13 mouse cellular contexts compared by ENCODE assay signal in the genomic region with DNA sequence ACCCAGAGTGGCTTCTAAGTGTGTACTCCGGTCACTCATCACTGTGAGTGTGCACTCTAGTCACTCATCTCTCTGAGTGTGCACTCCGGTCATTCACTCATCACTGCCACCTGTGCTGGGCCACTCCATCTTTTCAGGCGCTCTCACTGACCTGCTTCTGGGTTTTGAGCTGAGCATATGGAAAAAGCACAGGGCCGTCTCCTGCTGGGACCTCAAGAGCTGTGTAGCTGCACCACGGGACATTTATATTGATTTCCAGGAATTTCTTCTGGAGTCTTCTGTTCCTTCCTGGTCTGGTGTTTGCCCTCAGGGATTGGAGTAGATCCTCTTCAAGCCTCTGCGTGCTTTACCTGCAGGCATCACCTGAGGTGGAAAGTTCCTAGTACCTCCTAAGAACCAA.
DNase-seq lines count a peak whose midpoint lies in the region.
"Had no signal": no experiment of that assay in that cellular context is flagged by ENCODE, and none has a peak within 500 bp of the region (broad histone marks: within the 10 kb centered on the region; RNA-seq: fewer than 3 reads in every experiment).

No protein-coding gene starts in this region.

- DNase-seq in cerebellum, adult 11 months = peak; percentile 28
- DNase-seq in cerebellum, adult 9-10 months = no peak
- peak; percentile 34 to 36 for DNase-seq in cerebellum, adult 18-20 months
- no peak for DNase-seq in cerebellum, adult 9-11 months
- DNase-seq in cerebellum, postnatal 36 days = peak; percentile 50 to 52
- no peak for DNase-seq in cerebellum, adult 8-10 months
- peak; percentile 59 for DNase-seq in brain, adult 2 months (ENCODE audit: low read depth, low spot score)
- DNase-seq: adrenal gland, adult 8-10 months; adrenal gland, postnatal 14 days; adrenal gland, postnatal 36 days; B cell, adult 2 months; cerebellum, postnatal 14 days; embryo, embryonic 11 days had no signal

Comparison
In these comparisons a context has a peak if more than half of its experiments do, and no peak if none do; other contexts are left out.
1. DNase-seq: peak in cerebellum, adult 11 months (single experiment), cerebellum, adult 18-20 months (2 of 2), cerebellum, postnatal 36 days (2 of 2) and brain, adult 2 months (single experiment); none in cerebellum, adult 9-10 months (single experiment), cerebellum, adult 9-11 months (single experiment) and cerebellum, adult 8-10 months (single experiment).